Mouse (Mus musculus): Measurements from ENCODE around the gene Gpx1. TPM values are rescaled to one million over a fixed set of nuclear protein-coding genes. Genes with fewer than 3 reads are reported as not detected.
"Not testable (repeated sequence)": the region's sequence is repeated elsewhere in the genome, so short reads cannot be mapped to it uniquely, and the experiment has no call there.

The Gpx1 gene
- polyA plus RNA-seq, 1 experiment from 2014 or later = 453 TPM

GRCm38 (mm10) chr9:108305629-108306520 lies 32.8 kb upstream of the Gpx1 start, which contains the start of the genes Rhoa and Tcta:
TSS of gene Rhoa (plus strand) at chr9:108306129.
TSS of gene Tcta (minus strand) at chr9:108306160.
- Histone ChIP-seq H3K27ac (ENCODE audit: low read depth, low read length) (peak within 1 kb of the TSS; percentile 100), H3K4me3 (ENCODE audit: low read length) (peak within 1 kb of the TSS; percentile 79), H3K4me2 (ENCODE audit: low read length) (peak within 1 kb of the TSS; percentile 96), H3K4me1 (ENCODE audit: control insufficient read depth, insufficient read depth, low read depth, low read length) (peaks cover 28% of the 10 kb centered on the region), H3K9me3 (ENCODE audit: control insufficient read depth, low read length) (no peaks in the 10 kb centered on the region), H3K9ac (ENCODE audit: low read depth, low read length) (peak within 1 kb of the TSS; percentile 97), H3K27me3 (replicated peaks; ENCODE audit: control insufficient read depth, insufficient read depth, low read length) (no peaks in the 10 kb centered on the region), H3K36me3 (ENCODE audit: control insufficient read depth, insufficient read depth, low read length) (peaks cover 19% of the 10 kb centered on the region)
- ATAC-seq = peak; percentile 98
- WGBS = 0% methylated on average over 80 of the region's 81 CpGs

- peak overlapping the region; percentile 97 for H3K9ac ChIP-seq (ENCODE audit: low read depth, low read length)
- peaks cover 17% of the 10 kb centered on the region for H3K36me3 ChIP-seq (ENCODE audit: control insufficient read depth, insufficient read depth, low read length)
- H3K27ac ChIP-seq (ENCODE audit: low read depth, low read length) = peak overlapping the region; percentile 100
- H3K4me1 ChIP-seq (ENCODE audit: control insufficient read depth, insufficient read depth, low read depth, low read length) = peaks cover 28% of the 10 kb centered on the region
- H3K9me3 ChIP-seq (ENCODE audit: control insufficient read depth, low read length) = no peaks in the 10 kb centered on the region
- under 1% methylated on average over 25 of the region's 51 CpGs for WGBS
- peak overlapping the region; percentile 79 for H3K4me3 ChIP-seq (ENCODE audit: low read length)
- peak; percentile 51 for ATAC-seq
- H3K4me2 ChIP-seq (ENCODE audit: low read length) = peak overlapping the region; percentile 65
- H3K27me3 ChIP-seq (replicated peaks; ENCODE audit: control insufficient read depth, insufficient read depth, low read length) = no peaks in the 10 kb centered on the region
These were observed 32.1 kb upstream of the Gpx1 start for GRCm38 (mm10) chr9:108306571-108306980.

- no peak for ATAC-seq
These were observed 31.5 kb upstream of the Gpx1 start for GRCm38 (mm10) chr9:108307021-108307807.

GRCm38 (mm10) chr9:108308141-108308540 lies 30.6 kb upstream of the Gpx1 start:
- Histone ChIP-seq H3K27ac (ENCODE audit: low read depth, low read length) (no peak overlapping the region), H3K9me3 (ENCODE audit: control insufficient read depth, low read length) (no peaks in the 10 kb centered on the region), H3K9ac (ENCODE audit: low read depth, low read length) (no peak overlapping the region), H3K36me3 (ENCODE audit: control insufficient read depth, insufficient read depth, low read length) (peaks cover 8% of the 10 kb centered on the region), H3K27me3 (replicated peaks; ENCODE audit: control insufficient read depth, insufficient read depth, low read length) (no peaks in the 10 kb centered on the region), H3K4me1 (ENCODE audit: control insufficient read depth, insufficient read depth, low read depth, low read length) (peaks cover 28% of the 10 kb centered on the region), H3K4me2 (ENCODE audit: low read length) (peak overlapping the region; percentile 65), H3K4me3 (ENCODE audit: low read length) (peak overlapping the region; percentile 79)
- no peak for ATAC-seq
- 67% methylated on average over 2 of the region's 2 CpGs for WGBS

More at GRCm38 (mm10) chr9:108307021-108307807, 31.5 kb upstream of the Gpx1 start:
- Histone ChIP-seq H3K4me1 (ENCODE audit: control insufficient read depth, insufficient read depth, low read depth, low read length) (peaks cover 28% of the 10 kb centered on the region), H3K9ac (ENCODE audit: low read depth, low read length) (peak overlapping the region; percentile 97), H3K27me3 (replicated peaks; ENCODE audit: control insufficient read depth, insufficient read depth, low read length) (no peaks in the 10 kb centered on the region), H3K9me3 (ENCODE audit: control insufficient read depth, low read length) (no peaks in the 10 kb centered on the region), H3K4me2 (ENCODE audit: low read length) (peak overlapping the region; percentile 65), H3K27ac (ENCODE audit: low read depth, low read length) (peak overlapping the region; percentile 100), H3K36me3 (ENCODE audit: control insufficient read depth, insufficient read depth, low read length) (peaks cover 14% of the 10 kb centered on the region), H3K4me3 (ENCODE audit: low read length) (peak overlapping the region; percentile 79)
- 20% methylated on average over 12 of the region's 12 CpGs for WGBS

GRCm38 (mm10) chr9:108317572-108317971 lies 21.1 kb upstream of the Gpx1 start:
- no peak overlapping the region for H3K4me3 ChIP-seq (ENCODE audit: low read length)
- H3K9ac ChIP-seq (ENCODE audit: low read depth, low read length) = no peak overlapping the region
- no peaks in the 10 kb centered on the region for H3K27me3 ChIP-seq (replicated peaks; ENCODE audit: control insufficient read depth, insufficient read depth, low read length)
- no peak overlapping the region for H3K4me2 ChIP-seq (ENCODE audit: low read length)
- no peak overlapping the region for H3K27ac ChIP-seq (ENCODE audit: low read depth, low read length)
- ATAC-seq = no peak
- WGBS = 93% methylated on average over 3 of the region's 3 CpGs
- no peaks in the 10 kb centered on the region for H3K4me1 ChIP-seq (ENCODE audit: control insufficient read depth, insufficient read depth, low read depth, low read length)
- H3K9me3 ChIP-seq (ENCODE audit: control insufficient read depth, low read length) = no peaks in the 10 kb centered on the region
- H3K36me3 ChIP-seq (ENCODE audit: control insufficient read depth, insufficient read depth, low read length) = no peaks in the 10 kb centered on the region

GRCm38 (mm10) chr9:108318462-108318861 lies 20.2 kb upstream of the Gpx1 start:
- no peaks in the 10 kb centered on the region for H3K9me3 ChIP-seq (ENCODE audit: control insufficient read depth, low read length)
- no peak overlapping the region for H3K4me2 ChIP-seq (ENCODE audit: low read length)
- H3K27me3 ChIP-seq (replicated peaks; ENCODE audit: control insufficient read depth, insufficient read depth, low read length) = no peaks in the 10 kb centered on the region
- H3K9ac ChIP-seq (ENCODE audit: low read depth, low read length) = no peak overlapping the region
- H3K27ac ChIP-seq (ENCODE audit: low read depth, low read length) = no peak overlapping the region
- no peak overlapping the region for H3K4me3 ChIP-seq (ENCODE audit: low read length)
- ATAC-seq = no peak
- WGBS = 77% methylated on average over 2 of the region's 2 CpGs
- no peaks in the 10 kb centered on the region for H3K36me3 ChIP-seq (ENCODE audit: control insufficient read depth, insufficient read depth, low read length)
- no peaks in the 10 kb centered on the region for H3K4me1 ChIP-seq (ENCODE audit: control insufficient read depth, insufficient read depth, low read depth, low read length)

- H3K4me1 ChIP-seq (ENCODE audit: control insufficient read depth, insufficient read depth, low read depth, low read length); H3K4me2 ChIP-seq (ENCODE audit: low read length); H3K36me3 ChIP-seq (ENCODE audit: control insufficient read depth, insufficient read depth, low read length); H3K9ac ChIP-seq (ENCODE audit: low read depth, low read length); H3K4me3 ChIP-seq (ENCODE audit: low read length); H3K27ac ChIP-seq (ENCODE audit: low read depth, low read length); H3K27me3 ChIP-seq (replicated peaks; ENCODE audit: control insufficient read depth, insufficient read depth, low read length); ATAC-seq; H3K9me3 ChIP-seq (ENCODE audit: control insufficient read depth, low read length): not testable (repeated sequence)
- WGBS = 96% methylated on average over 7 of the region's 7 CpGs
These were observed 16.6 kb upstream of the Gpx1 start for GRCm38 (mm10) chr9:108322054-108322453.

- no peak for ATAC-seq
- Histone ChIP-seq H3K4me1 (ENCODE audit: control insufficient read depth, insufficient read depth, low read depth, low read length) (no peaks in the 10 kb centered on the region), H3K36me3 (ENCODE audit: control insufficient read depth, insufficient read depth, low read length) (peaks cover 11% of the 10 kb centered on the region), H3K4me2 (ENCODE audit: low read length) (no peak overlapping the region), H3K27ac (ENCODE audit: low read depth, low read length) (no peak overlapping the region), H3K27me3 (replicated peaks; ENCODE audit: control insufficient read depth, insufficient read depth, low read length) (no peaks in the 10 kb centered on the region), H3K4me3 (ENCODE audit: low read length) (no peak overlapping the region), H3K9ac (ENCODE audit: low read depth, low read length) (no peak overlapping the region), H3K9me3 (ENCODE audit: control insufficient read depth, low read length) (no peaks in the 10 kb centered on the region)
- 95% methylated on average over 1 of the region's 1 CpGs for WGBS
These were observed 13.9 kb upstream of the Gpx1 start for GRCm38 (mm10) chr9:108324784-108325183.

GRCm38 (mm10) chr9:108325811-108326210 lies 12.9 kb upstream of the Gpx1 start:
- Histone ChIP-seq H3K4me3 (ENCODE audit: low read length) (no peak overlapping the region), H3K9ac (ENCODE audit: low read depth, low read length) (no peak overlapping the region), H3K4me1 (ENCODE audit: control insufficient read depth, insufficient read depth, low read depth, low read length) (no peaks in the 10 kb centered on the region), H3K36me3 (ENCODE audit: control insufficient read depth, insufficient read depth, low read length) (peaks cover 12% of the 10 kb centered on the region), H3K4me2 (ENCODE audit: low read length) (no peak overlapping the region), H3K27ac (ENCODE audit: low read depth, low read length) (no peak overlapping the region), H3K27me3 (replicated peaks; ENCODE audit: control insufficient read depth, insufficient read depth, low read length) (no peaks in the 10 kb centered on the region), H3K9me3 (ENCODE audit: control insufficient read depth, low read length) (no peaks in the 10 kb centered on the region)
- ATAC-seq = no peak
- 95% methylated on average over 2 of the region's 2 CpGs for WGBS
